Mouse (Mus musculus): ENCODE results near the gene Prss38.

- TF ChIP-seq CTCF (IDR thresholded peaks at IDR 0.05): no peak
- TF ChIP-seq EP300 (IDR thresholded peaks at IDR 0.05; ENCODE audit: insufficient read depth, low read depth, low read length): no peak
These were observed 30.3 kb upstream of the Prss38 start for GRCm38 (mm10) chr11:59405761-59406160.
